Mouse (Mus musculus) left cerebral cortex, postnatal 14 days (tissue): ENCODE measurements around the gene Isg20. TPM values are rescaled to one million over a fixed set of nuclear protein-coding genes. Genes with fewer than 3 reads are reported as not detected.

Experiments
- DNase-seq, 2 experiments: peaks; one replicate each; pipeline ENCODE4 v3.0.0; 2021 to 2022; ENCODE audit warnings: low spot score in 2 of 2, mixed read lengths in 1 of 2
- intact Hi-C: fragments of 180-260 bp; cut with DNase I; formaldehyde crosslinking; loops from one replicate; pipeline ENCODE4 v1.15.1; 2025
- long read RNA-seq, 2 experiments: library from polyadenylated mRNA; stranded (forward); transcript quantifications; one replicate each; pipeline ENCODE4 v2.0.0; 2021
- total RNA-seq, 2 experiments: library from RNA; stranded (reverse); gene quantifications; 2 replicates each; pipeline ENCODE4 v1.2.3; 2021

The Isg20 gene
- 1 to 10 TPM in 1 of 2 experiments, under 1 TPM in 1; 0.90 to 1.0 TPM for total RNA-seq
- long read RNA-seq, experiment 1: 0 reads
- long read RNA-seq, experiment 2: 0 reads

DNA sequence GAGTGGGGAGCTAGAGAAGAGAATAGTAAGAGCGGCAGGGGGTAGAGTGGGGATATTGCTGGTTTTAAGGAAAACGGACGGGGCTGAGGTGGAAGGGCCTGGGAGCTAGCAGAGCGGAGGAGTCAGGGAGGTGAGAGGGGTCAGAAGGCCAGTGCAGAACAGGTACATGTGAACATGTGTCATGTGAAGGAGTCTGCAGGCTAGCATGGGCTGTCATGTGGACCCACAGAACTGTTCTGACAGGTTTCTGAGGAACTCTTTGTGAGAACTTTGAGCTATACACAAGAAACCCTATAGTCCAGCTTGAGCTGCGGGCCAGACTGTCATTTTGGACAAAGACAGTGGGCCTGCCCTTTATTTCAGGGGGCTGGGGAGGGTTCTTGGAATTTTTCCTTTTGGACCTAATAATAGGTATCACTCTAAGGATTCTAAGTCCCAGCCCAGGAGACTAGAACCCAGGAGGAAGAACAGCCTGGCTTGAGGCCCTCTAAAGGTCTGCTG lies at the start of gene Isg20:
TSS of gene Isg20 (plus strand) at position 451 of the 501 bp plus-strand sequence.
- no peak for DNase-seq
- intact Hi-C loops: no loop called here

- DNase-seq: no peak
- intact Hi-C loops: no loop called here
Observed at GRCm38 (mm10) chr7:78863796-78864445, 49.3 kb upstream of the Isg20 start.

- intact Hi-C loops: no loop called here
- DNase-seq: no peak
Observed at GRCm38 (mm10) chr7:78864446-78864802, 48.8 kb upstream of the Isg20 start.

GRCm38 (mm10) chr7:78865212-78865949 lies 47.8 kb upstream of the Isg20 start:
- intact Hi-C loops: no loop called here
- DNase-seq: no peak

DNA sequence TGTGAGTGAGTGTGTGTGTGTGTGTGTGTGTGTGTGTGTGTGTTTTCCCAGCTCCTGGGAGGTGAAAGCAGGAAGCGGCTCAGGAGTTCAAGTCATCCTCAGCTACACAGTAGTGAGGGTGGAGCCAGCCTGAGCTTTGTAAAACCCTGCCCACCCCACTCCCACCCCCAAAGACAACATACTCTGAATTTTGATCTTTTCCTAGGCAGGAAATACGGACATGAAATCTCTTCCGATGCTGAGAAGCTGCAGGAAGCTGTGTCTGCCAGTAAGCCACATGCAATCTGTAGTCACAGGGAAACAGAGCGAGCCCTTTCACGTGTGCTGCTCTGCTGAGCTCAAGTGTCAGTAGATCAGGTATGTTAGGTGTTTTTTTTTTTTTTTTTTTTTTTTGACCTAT lies 44.5 kb upstream of the Isg20 start:
- intact Hi-C loops: no loop called here
- DNase-seq: no peak

DNA sequence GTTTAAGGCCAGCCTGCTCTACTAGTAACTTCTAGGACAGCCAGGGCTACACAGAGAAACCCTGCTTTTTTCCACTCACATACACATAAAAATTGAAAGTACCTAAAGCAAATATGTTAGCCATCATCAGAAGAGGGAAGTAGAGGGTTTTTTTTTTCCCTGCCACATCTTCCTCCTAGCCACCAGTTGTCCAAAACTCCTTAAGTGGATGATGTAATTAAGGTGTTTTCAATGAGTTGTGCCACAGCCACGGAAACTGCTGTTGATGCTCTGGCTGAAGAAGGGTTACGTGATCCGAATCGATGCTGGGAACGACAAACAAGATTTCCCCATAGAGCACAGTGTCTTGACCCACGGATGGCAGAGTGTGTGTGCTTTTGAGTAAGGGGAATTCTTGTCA lies 40.9 kb upstream of the Isg20 start:
- intact Hi-C loops: no loop called here

DNA sequence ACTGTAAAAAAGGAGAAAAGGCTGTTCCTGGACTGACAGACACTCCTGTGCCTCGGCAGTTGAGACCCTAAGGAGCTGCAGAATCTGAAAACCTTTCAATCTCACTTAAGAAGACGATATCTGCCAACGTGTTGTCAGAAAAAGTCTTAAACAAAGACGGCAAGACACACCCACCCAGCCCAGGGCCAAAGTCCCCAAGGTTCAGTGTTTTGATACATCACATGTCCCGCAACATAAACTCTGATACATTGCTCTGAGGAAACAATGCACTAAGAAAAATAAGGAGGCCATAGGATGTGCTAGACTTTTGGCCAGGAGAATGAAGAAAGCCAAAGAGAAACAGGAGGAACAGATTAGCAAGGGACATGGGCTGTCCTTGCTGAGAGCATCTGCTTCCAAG lies 40.4 kb upstream of the Isg20 start:
- intact Hi-C loops: no loop called here
- DNase-seq: no peak

More for the DNA sequence above, 40.9 kb upstream of the Isg20 start:
- no peak for DNase-seq

DNA sequence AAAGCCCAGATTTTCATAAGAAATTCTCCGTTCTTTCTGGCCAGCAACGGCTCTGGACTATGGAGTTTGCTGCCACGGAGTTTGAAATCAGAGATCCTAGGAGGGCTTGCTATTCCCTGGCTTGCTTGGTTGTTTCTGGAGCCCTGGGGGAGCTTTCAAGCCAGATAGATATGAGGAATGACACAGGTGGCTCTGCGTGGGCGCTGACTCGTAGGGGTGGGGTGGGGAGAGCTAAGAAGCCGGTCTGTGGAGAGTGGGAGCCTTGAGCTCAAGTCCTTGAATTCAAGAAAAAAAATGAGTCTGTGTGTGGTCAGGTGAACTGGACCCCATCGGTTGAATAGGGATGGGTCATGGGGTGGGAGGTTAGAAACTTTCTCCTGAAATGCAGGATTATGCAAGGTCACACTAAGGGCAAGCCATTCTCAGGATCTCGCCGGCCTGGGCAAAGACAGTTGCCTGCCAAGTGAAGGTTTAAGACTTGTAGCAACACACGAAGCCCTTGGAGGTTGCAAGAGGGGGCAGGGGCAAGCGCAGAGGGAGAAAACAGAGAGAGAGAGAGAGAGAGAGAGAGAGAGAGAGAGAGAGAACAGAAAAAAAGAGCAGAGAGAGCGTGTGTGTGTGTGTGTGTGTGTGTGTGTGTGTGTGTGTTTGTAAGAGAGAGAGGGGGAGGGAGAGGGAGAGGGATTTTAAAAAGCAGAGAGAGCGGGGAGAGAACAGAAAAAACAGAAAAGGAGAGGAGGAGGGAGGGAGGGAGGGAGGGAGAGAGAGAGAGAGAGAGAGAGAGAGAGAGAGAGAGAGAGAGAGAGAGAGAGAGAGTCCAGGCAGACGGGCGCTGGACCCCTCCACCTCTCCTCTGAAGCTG lies 31.4 kb upstream of the Isg20 start:
- intact Hi-C loops: loop anchor here (5.0 kb wide), 1 partner anchor 35 kb away; the partner anchor contains the start of gene Det1
- no peak for DNase-seq

GRCm38 (mm10) chr7:78882469-78882837 lies 30.8 kb upstream of the Isg20 start:
- DNase-seq: peak; percentile 62 to 65
- intact Hi-C loops: loop anchor here (5.0 kb wide), 1 partner anchor 35 kb away; the partner anchor contains the start of gene Det1

DNA sequence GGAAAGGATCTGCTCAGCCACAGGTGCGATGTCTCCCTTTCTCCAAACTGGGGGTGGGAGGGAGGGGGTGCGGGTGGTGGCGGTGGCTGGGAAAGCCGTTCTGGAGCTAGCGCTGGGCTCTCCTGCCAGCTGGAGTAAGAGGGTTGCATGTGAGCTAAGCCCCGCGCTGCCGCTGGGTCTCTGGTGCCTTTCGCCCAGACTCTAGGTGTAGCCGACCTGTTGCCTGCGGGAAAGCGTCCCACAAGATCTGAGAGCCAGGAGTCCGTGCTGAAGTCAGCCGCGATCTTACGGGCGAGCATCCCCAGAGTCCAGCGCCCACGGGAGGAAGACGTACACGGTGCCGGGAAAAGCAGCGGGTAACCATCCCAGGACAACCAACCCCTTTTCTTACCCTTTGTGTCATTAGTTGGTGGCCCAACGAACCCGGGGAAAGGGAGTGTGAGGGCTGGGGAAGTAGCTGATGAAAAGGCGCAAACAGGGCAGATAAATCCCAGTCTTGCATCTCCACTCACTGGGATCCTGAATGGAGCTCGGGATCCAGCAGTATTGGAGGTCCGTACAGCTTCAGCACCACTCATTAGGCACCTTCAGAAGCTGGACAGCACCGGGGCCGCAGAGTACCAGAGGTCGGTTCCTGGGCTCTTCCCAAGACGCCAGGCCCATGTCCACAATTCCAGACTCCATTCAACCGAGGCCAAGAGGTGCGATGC lies 30.1 kb upstream of the Isg20 start:
- intact Hi-C loops: loop anchor here (5.0 kb wide), 1 partner anchor 36 kb away; the partner anchor contains the start of gene Det1
- DNase-seq: no peak

GRCm38 (mm10) chr7:78883726-78884060 lies 29.5 kb upstream of the Isg20 start:
- intact Hi-C loops: loop anchor here (5.0 kb wide), 1 partner anchor 36 kb away; the partner anchor contains the start of gene Det1
- DNase-seq: no peak

DNA sequence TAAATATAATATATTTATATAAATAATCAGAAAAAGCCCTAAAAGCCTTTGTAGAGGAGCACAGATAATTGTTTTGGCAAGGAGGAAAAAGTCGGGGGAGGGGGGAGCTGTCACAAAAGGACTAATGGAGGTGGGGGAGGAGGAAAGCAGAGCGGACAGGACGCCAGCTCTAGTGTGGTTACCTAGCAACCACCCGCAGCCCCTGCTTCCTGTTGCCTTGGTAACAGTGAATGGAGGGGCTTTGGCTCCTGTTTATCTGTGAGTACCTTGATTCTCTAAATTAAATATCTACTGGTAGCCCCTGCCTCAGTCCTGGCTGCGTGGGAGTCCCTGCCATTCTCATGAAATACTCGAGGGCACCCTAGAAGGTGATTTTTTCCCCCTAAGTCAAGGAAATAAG lies 29.1 kb upstream of the Isg20 start:
- peak; percentile 65 to 66 for DNase-seq
- intact Hi-C loops: loop anchor here (5.0 kb wide), 1 partner anchor 37 kb away; the partner anchor contains the start of gene Det1

DNA sequence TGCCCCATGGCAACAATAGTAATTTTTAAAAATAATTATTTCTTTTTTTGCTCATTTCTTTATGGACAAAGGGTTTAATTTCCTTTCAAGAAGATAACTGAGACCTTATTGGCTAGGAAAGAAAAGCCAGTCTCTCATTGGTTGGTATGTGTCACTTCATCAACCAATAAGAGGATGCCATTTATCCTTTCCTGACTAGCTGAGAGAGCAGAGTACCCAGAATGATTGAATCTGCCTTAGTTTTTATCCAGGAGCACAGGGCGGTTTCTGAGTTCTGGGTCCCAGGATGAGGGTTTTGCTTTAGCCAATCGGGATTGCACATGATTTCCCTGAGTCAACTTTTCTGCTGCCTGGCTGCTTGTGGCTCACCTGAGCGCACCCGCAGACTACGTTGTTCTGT lies 27.8 kb upstream of the Isg20 start:
- no peak for DNase-seq
- intact Hi-C loops: no loop called here

DNA sequence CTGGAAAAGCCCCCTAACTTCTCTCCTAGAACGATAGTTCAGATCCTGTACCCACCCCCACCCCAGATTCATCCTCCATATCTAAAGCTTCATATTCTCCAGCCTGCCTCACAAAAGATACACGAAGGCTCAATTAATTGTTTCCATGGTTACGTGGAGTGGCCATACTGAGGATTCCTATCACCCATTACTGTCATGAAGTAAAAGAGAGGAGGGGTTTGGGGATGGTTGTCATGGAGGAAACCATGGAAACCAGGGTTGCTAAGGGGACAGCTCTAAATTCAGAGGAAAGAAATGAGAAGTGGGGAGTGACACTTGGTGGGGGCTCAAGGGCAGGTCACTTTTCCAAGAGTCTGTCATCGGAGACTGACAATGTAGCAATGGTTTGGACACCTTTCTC lies 26.7 kb upstream of the Isg20 start:
- intact Hi-C loops: no loop called here
- no peak for DNase-seq

- intact Hi-C loops: no loop called here
- DNase-seq: no peak
Observed at GRCm38 (mm10) chr7:78887431-78887842, 25.8 kb upstream of the Isg20 start.

GRCm38 (mm10) chr7:78890641-78891040 lies 22.6 kb upstream of the Isg20 start:
- DNase-seq: peak; percentile 75 to 92
- intact Hi-C loops: loop anchor here (1.0 to 10.0 kb wide), 2 partner anchors 99 to 316 kb away; no protein-coding TSS in a partner anchor

DNA sequence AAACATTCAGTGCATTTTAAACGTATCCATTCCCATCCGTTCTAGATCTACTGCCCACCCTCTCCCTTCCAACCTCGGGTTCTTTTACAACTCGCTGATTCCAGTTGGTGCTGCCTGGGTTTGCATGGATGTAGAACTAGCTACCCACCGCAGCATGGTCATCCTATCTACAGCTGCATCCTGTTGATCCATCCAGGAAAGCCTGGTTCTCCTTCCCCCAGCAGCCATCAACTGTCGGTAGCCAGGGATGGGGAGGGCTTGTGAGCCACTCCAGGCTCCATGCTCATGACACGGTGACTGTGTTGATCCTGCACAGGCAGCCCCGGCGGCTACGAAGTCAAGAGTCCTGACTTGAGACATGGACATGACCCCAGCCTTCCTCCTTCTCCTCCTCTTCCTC lies 19.3 kb upstream of the Isg20 start:
- no peak for DNase-seq
- intact Hi-C loops: loop anchor here (10.0 kb wide), 1 partner anchor 319 kb away; no protein-coding TSS in a partner anchor

DNA sequence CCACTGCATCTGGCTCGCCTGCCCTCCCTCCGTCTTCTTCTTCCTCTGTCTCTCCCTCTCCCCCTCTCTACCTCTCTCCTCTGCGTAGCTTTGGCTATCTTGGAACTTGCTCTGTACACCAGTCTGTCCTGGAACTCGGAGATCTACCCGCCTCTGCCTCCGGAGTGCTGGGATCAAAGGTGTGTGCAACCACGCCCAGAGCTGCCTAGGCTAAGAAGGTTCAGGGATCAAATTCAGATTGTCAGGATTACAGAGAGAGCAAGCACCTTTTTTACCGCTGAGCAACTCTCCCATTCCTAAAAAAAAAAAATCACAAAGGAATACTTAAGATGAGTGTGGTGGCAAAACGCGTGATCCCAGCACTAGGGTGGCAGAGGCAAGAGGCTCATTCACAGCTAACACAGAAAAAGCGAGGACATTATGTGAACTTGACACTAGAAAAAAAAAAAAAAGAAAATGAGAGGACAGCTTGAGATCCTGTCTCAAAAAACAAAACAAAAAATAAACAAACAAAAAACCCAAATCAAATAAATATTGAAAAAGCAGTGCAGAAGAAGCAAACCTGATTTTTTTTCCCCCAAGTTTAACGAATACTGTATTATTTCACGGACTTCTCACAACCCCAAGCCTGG lies 18.1 kb upstream of the Isg20 start:
- no peak for DNase-seq
- intact Hi-C loops: loop anchor here (10.0 kb wide), 1 partner anchor 320 kb away; no protein-coding TSS in a partner anchor
